Mouse (Mus musculus) heart, postnatal 0 days (tissue): ENCODE data around the gene Gm28374. TPM values are rescaled to one million over a fixed set of nuclear protein-coding genes. Genes with fewer than 3 reads are reported as not detected.
A peak's percentile ranks its signal among the peaks of the same experiment; 100 is the strongest.

Source experiments
- ATAC-seq: fragments of 200-750 bp; cut with Nextera tagmentation; 2 replicates; pipeline ENCODE4 v1.8.0; 2017; ENCODE audit warnings: low read depth, moderate number of reproducible peaks, moderate library complexity; ENCODE audit not compliant: insufficient read depth
- DNase-seq: peaks from one replicate; pipeline ENCODE4 v3.0.0-alpha.2; 2016; ENCODE audit warnings: low spot score
- H3K27ac ChIP-seq: fragments of 300-500 bp; sonication (generic); 2 replicates; pipeline ENCODE4 v1.5.1; 2014; ENCODE audit warnings: low read depth, mild to moderate bottlenecking
- H3K27me3 ChIP-seq: fragments of 300-500 bp; sonication (generic); 2 replicates; pipeline ENCODE4 v1.6.1; 2014; ENCODE audit warnings: low read length, mixed read lengths; ENCODE audit not compliant: control insufficient read depth, insufficient read depth
- H3K36me3 ChIP-seq: fragments of 300-500 bp; sonication (generic); replicated peaks from 2 replicates; pipeline ENCODE4 v1.6.1; 2014; ENCODE audit warnings: low read length, mixed read lengths; ENCODE audit not compliant: control insufficient read depth, insufficient read depth
- H3K4me1 ChIP-seq: fragments of 300-500 bp; sonication (generic); 2 replicates; pipeline ENCODE4 v1.6.1; 2014; ENCODE audit warnings: antibody characterized with exemption; ENCODE audit not compliant: control insufficient read depth, insufficient read depth
- H3K4me2 ChIP-seq: fragments of 300-500 bp; sonication (generic); 2 replicates; pipeline ENCODE4 v1.6.1; 2014; ENCODE audit warnings: low read depth, mild to moderate bottlenecking, low read length, moderate library complexity
- H3K4me3 ChIP-seq: fragments of 300-500 bp; sonication (generic); 2 replicates; pipeline ENCODE4 v1.5.1; 2014; ENCODE audit warnings: low read depth, low read length
- H3K9ac ChIP-seq: fragments of 300-500 bp; sonication (generic); replicated peaks from 2 replicates; pipeline ENCODE4 v1.6.1; 2014; ENCODE audit warnings: low read depth, low read length, mixed read lengths
- H3K9me3 ChIP-seq: fragments of 300-500 bp; sonication (generic); replicated peaks from 2 replicates; pipeline ENCODE4 v1.6.1; 2016; ENCODE audit warnings: low read length; ENCODE audit not compliant: control insufficient read depth
- CTCF ChIP-seq: IDR thresholded peaks from 2 replicates; pipeline ENCODE4 v1.5.1; 2016; ENCODE audit warnings: antibody characterized with exemption, control low read depth, low read depth
- EP300 ChIP-seq: IDR thresholded peaks from 2 replicates; pipeline ENCODE4 v1.6.1; 2016; ENCODE audit warnings: antibody characterized with exemption, low read depth
- WGBS: fragments of 180-500 bp; shearing (Covaris S2); extraction: QIAGEN DNeasy Blood & Tissue Kit; methylation state at CpG from one replicate; pipeline ENCODE4 v1.1.7; 2014; 5-methylcytosine and 5-hydroxymethylcytosine counted together
- polyA plus RNA-seq: library from polyadenylated mRNA; unstranded; fragments of >200 nt; fragmentation: Nextera tagmentation; extraction: Ambion mirVana; gene quantifications from 2 replicates; pipeline ENCODE4 v1.2.1, GENCODE M21; 2015
- total RNA-seq: library from RNA; depleted of rRNA; stranded (reverse); fragments of >200 nt; gene quantifications from 2 replicates; pipeline ENCODE4 v1.2.3, GENCODE M21; 2014; ENCODE audit warnings: low replicate concordance

The Gm28374 gene
- total and polyA plus RNA-seq, 2 experiments from 2014 or later = 0.72 TPM; not detected in 1

- WGBS = 30% methylated on average over 5 of the region's 5 CpGs
- ATAC-seq (no peak), DNase-seq (no peak)
- Histone ChIP-seq H3K4me2 (peak overlapping the region; percentile 93), H3K9ac (no peak overlapping the region), H3K27me3 (no peaks in the 10 kb centered on the region), H3K9me3 (no peaks in the 10 kb centered on the region), H3K36me3 (peaks cover 32% of the 10 kb centered on the region), H3K4me3 (peak overlapping the region; percentile 49; the same call in 1 of the 2 replicates), H3K4me1 (peaks cover 26% of the 10 kb centered on the region), H3K27ac (no peak overlapping the region)
- TF ChIP-seq EP300 (no peak), CTCF (no peak)
Observed at GRCm38 (mm10) chr19:6066571-6066970, 15.5 kb downstream of the Gm28374 start.

GRCm38 (mm10) chr19:6063081-6063480, 19.0 kb downstream of the Gm28374 start:
- H3K4me1 ChIP-seq = peaks cover 37% of the 10 kb centered on the region
- H3K27me3 ChIP-seq = no peaks in the 10 kb centered on the region
- DNase-seq = no peak
- no peak for ATAC-seq
- no peaks in the 10 kb centered on the region for H3K9me3 ChIP-seq
- no peak for TF ChIP-seq CTCF
- no peak for TF ChIP-seq EP300
- H3K4me3 ChIP-seq = no peak overlapping the region
- H3K4me2 ChIP-seq = no peak overlapping the region
- no peak overlapping the region for H3K9ac ChIP-seq
- 89% methylated on average over 6 of the region's 6 CpGs for WGBS
- H3K27ac ChIP-seq = no peak overlapping the region
- peaks cover 12% of the 10 kb centered on the region for H3K36me3 ChIP-seq

GRCm38 (mm10) chr19:6062418-6062817, 19.6 kb downstream of the Gm28374 start:
- peak overlapping the region; percentile 89; the same call in 1 of the 2 replicates for H3K27ac ChIP-seq
- H3K4me2 ChIP-seq = peak overlapping the region; percentile 92
- no peak for ATAC-seq
- peaks cover 35% of the 10 kb centered on the region for H3K4me1 ChIP-seq
- no peaks in the 10 kb centered on the region for H3K9me3 ChIP-seq
- TF ChIP-seq EP300 (no peak), CTCF (no peak)
- WGBS = 63% methylated on average over 5 of the region's 5 CpGs
- peak overlapping the region; percentile 78 for H3K4me3 ChIP-seq
- DNase-seq = no peak
- H3K36me3 ChIP-seq = peaks cover 12% of the 10 kb centered on the region
- no peaks in the 10 kb centered on the region for H3K27me3 ChIP-seq
- peak overlapping the region; percentile 84 for H3K9ac ChIP-seq

- peak; percentile 5; the same call in 1 of the 2 replicates for ATAC-seq
- H3K4me1 ChIP-seq = peaks cover 34% of the 10 kb centered on the region
- DNase-seq = peak; percentile 28
- no peaks in the 10 kb centered on the region for H3K9me3 ChIP-seq
- H3K4me2 ChIP-seq = peak overlapping the region; percentile 92
- H3K27me3 ChIP-seq = no peaks in the 10 kb centered on the region
- H3K9ac ChIP-seq = peak overlapping the region; percentile 84
- WGBS = under 1% methylated on average over 44 of the region's 44 CpGs
- peak overlapping the region; percentile 78 for H3K4me3 ChIP-seq
- no peak for TF ChIP-seq CTCF
- no peak for TF ChIP-seq EP300
- peaks cover 12% of the 10 kb centered on the region for H3K36me3 ChIP-seq
- peak overlapping the region; percentile 89 for H3K27ac ChIP-seq
Observed at GRCm38 (mm10) chr19:6061641-6062302, 20.3 kb downstream of the Gm28374 start.

- H3K9ac ChIP-seq = peak within 1 kb of the TSS; percentile 84
- H3K4me2 ChIP-seq = peak within 1 kb of the TSS; percentile 92
- under 1% methylated on average over 52 of the region's 58 CpGs for WGBS
- no peaks in the 10 kb centered on the region for H3K9me3 ChIP-seq
- ATAC-seq (peak; percentile 80), DNase-seq (peak; percentile 96)
- peaks cover 36% of the 10 kb centered on the region for H3K4me1 ChIP-seq
- H3K27me3 ChIP-seq = no peaks in the 10 kb centered on the region
- H3K36me3 ChIP-seq = peaks cover 12% of the 10 kb centered on the region
- H3K4me3 ChIP-seq = peak within 1 kb of the TSS; percentile 78
- no peak for TF ChIP-seq CTCF
- TF ChIP-seq EP300 = 0 out of 2 replicates have a peak, but pooled peaks have one; percentile 29
- H3K27ac ChIP-seq = peak within 1 kb of the TSS; percentile 89
Observed at GRCm38 (mm10) chr19:6061021-6061533, 21.0 kb downstream of the Gm28374 start, which contains the start of gene Znhit2. Gene Znhit2 (plus strand): TSS chr19:6061192.
